Mouse (Mus musculus): ENCODE results near the gene Megf11.

The Megf11 gene

DNA sequence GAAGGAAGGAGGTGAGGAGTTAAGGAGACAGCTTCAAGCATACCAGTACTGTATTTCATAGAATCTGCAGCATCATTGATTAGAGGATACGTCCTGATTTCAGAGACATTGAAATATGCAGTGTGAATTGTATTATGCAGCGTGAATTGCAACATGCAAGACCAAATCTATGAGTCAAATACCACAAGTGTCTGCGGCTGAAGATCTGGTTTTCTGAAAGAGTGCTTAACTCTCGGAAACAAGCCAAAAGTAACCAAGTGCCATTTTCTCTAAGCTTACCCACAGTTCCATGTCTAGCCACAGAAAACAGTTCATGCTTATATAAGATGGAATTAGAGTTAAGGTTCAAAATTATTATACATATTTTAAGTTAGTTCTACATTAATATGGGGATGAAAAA, 362.3 kb downstream of the Megf11 start:
- DNase-seq (ENCODE audit: low read depth, low spot score) = peak; percentile 36

DNA sequence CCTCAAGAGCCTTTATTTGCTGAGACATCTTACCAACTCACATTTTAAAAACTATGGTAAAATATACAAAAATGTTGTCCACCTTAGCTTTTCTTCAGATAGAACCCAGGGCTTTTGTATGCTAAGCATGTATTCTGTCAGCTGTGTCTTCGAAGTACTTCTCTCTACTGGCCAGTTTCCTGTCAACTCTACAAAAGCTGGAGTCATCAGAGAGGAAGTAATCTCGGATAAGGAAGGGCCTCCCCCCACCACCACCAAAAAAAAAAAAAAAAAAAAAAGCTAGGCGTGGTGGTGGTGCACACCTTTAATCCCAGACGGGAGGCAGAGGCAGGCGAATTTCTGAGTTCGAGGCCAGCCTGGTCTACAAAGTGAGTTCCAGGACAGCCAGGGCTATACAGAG, 363.9 kb downstream of the Megf11 start:
- no peak for DNase-seq (ENCODE audit: low read depth, low spot score)

GRCm38 (mm10) chr9:64752575-64752974, 367.1 kb downstream of the Megf11 start:
- no peak for DNase-seq (ENCODE audit: low read depth, low spot score)

DNA sequence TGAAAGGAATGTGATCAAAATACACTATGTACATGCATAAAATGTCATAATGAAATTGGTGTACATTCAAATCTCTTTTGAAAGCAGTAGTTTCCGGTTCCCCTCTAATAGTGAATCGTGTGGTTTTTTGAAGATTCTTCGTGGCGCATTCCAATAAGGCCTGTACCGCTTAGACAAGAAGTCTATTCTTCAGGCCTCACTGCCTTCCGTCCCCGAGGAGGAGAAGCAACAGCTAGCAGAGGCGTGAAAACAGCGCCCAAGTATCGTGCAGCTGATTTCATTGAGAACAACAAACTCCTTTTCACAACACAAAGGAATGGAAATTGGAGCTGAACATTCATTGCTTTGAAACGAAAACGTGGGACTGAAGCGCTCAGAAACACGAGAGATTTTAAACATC, 372.6 kb downstream of the Megf11 start:
- no peak for DNase-seq (ENCODE audit: low read depth, low spot score)
